Mouse (Mus musculus) neural tube, embryonic 12.5 days (tissue): Measurements from ENCODE around the gene Pim2. TPM values are rescaled to one million over a fixed set of nuclear protein-coding genes. Genes with fewer than 3 reads are reported as not detected.
"Not testable (repeated sequence)": the region's sequence is repeated elsewhere in the genome, so short reads cannot be mapped to it uniquely, and the experiment has no call there.

ENCODE experiments used
- ATAC-seq: fragments of 200-750 bp; cut with Nextera tagmentation; 2 replicates; pipeline ENCODE4 v1.8.0; 2017; ENCODE audit warnings: low read depth, mild to moderate bottlenecking, moderate TSS enrichment, moderate library complexity; ENCODE audit not compliant: low FRiP score
- H3K27ac ChIP-seq: fragments of 300-500 bp; sonication (generic); 2 replicates; pipeline ENCODE4 v1.5.1; 2016
- H3K27me3 ChIP-seq: fragments of 300-500 bp; sonication (generic); replicated peaks from 2 replicates; pipeline ENCODE4 v1.6.1; 2016; ENCODE audit warnings: mild to moderate bottlenecking
- H3K36me3 ChIP-seq: fragments of 300-500 bp; sonication (generic); 2 replicates; pipeline ENCODE4 v1.6.1; 2016; ENCODE audit warnings: mild to moderate bottlenecking
- H3K4me1 ChIP-seq: fragments of 300-500 bp; sonication (generic); 2 replicates; pipeline ENCODE4 v1.6.1; 2016
- H3K4me2 ChIP-seq: fragments of 300-500 bp; sonication (generic); replicated peaks from 2 replicates; pipeline ENCODE4 v1.6.1; 2016; ENCODE audit warnings: mild to moderate bottlenecking
- H3K4me3 ChIP-seq: fragments of 300-500 bp; sonication (generic); 2 replicates; pipeline ENCODE4 v1.5.1; 2016
- H3K9ac ChIP-seq: fragments of 300-500 bp; sonication (generic); 2 replicates; pipeline ENCODE4 v1.6.1; 2016; ENCODE audit warnings: mild to moderate bottlenecking
- H3K9me3 ChIP-seq: fragments of 300-500 bp; sonication (generic); 2 replicates; pipeline ENCODE4 v1.6.1; 2016; ENCODE audit warnings: mild to moderate bottlenecking
- WGBS: fragments of 180-500 bp; shearing (Covaris S2); methylation state at CpG from one replicate; pipeline ENCODE4 v1.1.7; 2016; 5-methylcytosine and 5-hydroxymethylcytosine counted together
- polyA plus RNA-seq: library from polyadenylated mRNA; unstranded; fragments of >200 nt; fragmentation: Nextera tagmentation; extraction: Ambion mirVana; gene quantifications from 2 replicates; pipeline ENCODE4 v1.2.1, GENCODE M21; 2016

Gene Pim2
- polyA plus RNA-seq, 1 experiment from 2014 or later = 12.8 TPM

DNA sequence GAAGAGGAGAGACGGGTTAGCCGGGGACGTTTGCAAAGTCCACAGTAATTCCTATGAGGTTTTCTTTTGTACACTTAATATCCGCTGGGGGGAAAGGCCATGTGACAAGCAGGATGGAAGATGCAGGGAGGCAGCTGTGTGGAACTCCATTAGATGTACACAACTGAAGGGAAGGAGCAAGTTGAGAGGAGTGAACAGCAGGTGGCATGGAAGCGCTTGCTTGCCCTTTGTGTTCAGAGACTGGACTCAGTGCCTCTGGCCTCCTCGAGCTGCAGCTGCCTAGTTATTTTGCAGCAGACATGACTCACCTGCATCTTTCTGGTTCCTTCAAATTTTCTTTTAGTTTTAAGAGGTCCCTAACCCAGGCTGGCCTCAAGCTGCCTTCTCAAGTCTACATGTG lies 32.4 kb downstream of the Pim2 start:
- Histone ChIP-seq H3K36me3 (peaks cover 8% of the 10 kb centered on the region; the same call in 1 of the 2 replicates), H3K9ac (no peak overlapping the region), H3K27ac (no peak overlapping the region), H3K4me2 (no peak overlapping the region), H3K4me3 (no peak overlapping the region), H3K4me1 (no peaks in the 10 kb centered on the region), H3K9me3 (no peaks in the 10 kb centered on the region), H3K27me3 (no peaks in the 10 kb centered on the region)
- 59% methylated on average over 6 of the region's 6 CpGs for WGBS
- ATAC-seq = no peak

DNA sequence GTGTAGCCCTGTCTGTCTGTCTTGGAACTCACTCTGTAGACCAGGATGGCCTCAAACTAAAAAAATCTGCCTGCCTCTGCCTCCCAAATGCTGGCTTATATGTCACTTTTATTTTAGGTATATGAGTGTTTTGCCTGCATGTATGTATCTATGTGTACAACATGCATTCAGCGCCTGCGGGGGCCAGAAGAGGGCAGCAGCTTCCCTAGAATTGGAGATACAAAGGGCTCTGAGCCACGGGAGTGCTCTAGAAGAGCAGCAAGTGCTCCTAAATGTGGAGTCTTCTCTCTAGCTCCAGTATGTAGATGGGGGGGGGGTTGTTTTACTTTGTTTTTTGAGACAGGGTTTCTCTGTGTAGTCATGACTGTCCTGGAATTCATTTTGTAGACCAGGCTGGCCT lies 37.6 kb downstream of the Pim2 start:
- H3K4me3 ChIP-seq, H3K4me2 ChIP-seq, H3K27me3 ChIP-seq, H3K9ac ChIP-seq, H3K27ac ChIP-seq, ATAC-seq, H3K9me3 ChIP-seq, H3K4me1 ChIP-seq, H3K36me3 ChIP-seq: not testable (repeated sequence)
- WGBS = 41% methylated on average over 3 of the region's 3 CpGs

DNA sequence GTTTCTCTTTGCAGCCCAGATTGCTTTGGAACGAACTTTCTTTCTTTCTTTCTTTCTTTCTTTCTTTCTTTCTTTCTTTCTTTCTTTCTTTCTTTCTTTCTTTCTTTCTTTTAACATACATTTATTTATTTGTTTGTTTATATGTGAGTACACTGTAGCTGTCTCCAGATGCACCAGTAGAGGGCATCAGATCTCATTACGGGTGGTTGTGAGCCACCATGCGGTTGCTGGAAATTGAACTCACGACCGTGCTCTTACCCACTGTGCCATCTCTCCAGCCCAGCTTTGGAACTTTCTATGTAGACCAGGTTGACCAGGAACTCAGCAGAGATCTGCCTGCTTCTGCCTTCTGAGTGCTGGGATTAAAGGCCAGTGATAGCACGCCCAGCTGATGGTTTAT lies 39.9 kb downstream of the Pim2 start:
- H3K9ac ChIP-seq, H3K27ac ChIP-seq, H3K4me3 ChIP-seq, H3K9me3 ChIP-seq, ATAC-seq, H3K27me3 ChIP-seq, H3K36me3 ChIP-seq, H3K4me2 ChIP-seq, H3K4me1 ChIP-seq: not testable (repeated sequence)
- WGBS = 73% methylated on average over 6 of the region's 6 CpGs

DNA sequence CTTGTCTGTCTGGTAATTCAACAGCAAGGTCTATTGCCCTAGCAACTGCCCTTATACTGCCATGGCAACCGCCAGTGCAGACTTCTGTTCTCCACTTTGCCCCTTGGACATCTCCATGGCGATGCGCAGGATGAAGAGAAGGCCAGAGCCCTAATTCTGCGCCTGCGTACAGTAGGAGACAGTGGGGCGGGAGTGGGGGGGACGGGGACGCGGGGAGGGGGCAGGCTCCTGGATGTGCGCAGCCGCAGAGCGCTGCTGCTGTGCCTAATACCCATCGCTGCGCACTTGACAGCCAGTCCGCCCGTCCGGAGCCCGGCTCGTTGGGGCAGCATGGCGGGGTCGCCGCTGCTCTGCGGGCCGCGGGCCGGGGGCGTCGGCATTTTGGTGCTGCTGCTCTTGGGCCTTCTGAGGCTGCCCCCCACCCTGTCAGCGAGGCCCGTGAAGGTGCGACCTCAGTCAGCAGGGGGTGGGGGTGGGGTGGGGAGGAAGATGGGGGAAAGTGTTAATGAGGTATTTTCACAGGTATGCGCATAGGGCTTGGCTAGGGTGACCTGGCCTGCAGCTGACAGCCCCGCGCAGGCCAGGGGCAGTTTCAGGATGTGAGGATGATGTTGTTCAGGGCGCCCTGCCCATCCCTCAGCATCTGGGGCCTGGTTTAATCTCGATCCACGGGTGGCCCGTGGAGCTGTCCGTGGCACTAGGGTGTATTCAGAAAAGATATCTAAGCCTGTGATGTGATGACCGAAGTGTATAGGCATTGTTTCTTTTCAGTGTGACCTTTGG lies 41.7 kb downstream of the Pim2 start, which contains the start of gene Pcsk1n:
Gene Pcsk1n, plus strand, starts transcription at position 222 of the 783 bp plus-strand sequence.
- peak within 1 kb of the TSS; percentile 58 for H3K9ac ChIP-seq
- 21% methylated on average over 40 of the region's 40 CpGs for WGBS
- no peaks in the 10 kb centered on the region; the same call in 1 of the 2 replicates for H3K36me3 ChIP-seq
- H3K4me1 ChIP-seq = peaks cover 6% of the 10 kb centered on the region
- peak within 1 kb of the TSS; percentile 40 for H3K4me3 ChIP-seq
- H3K27ac ChIP-seq = 0 out of 2 replicates have a peak within 1 kb of the TSS, but pooled peaks have one; percentile 46
- H3K27me3 ChIP-seq = peaks cover 14% of the 10 kb centered on the region
- no peaks in the 10 kb centered on the region for H3K9me3 ChIP-seq
- ATAC-seq = peak; percentile 88
- H3K4me2 ChIP-seq = peak within 1 kb of the TSS; percentile 62

DNA sequence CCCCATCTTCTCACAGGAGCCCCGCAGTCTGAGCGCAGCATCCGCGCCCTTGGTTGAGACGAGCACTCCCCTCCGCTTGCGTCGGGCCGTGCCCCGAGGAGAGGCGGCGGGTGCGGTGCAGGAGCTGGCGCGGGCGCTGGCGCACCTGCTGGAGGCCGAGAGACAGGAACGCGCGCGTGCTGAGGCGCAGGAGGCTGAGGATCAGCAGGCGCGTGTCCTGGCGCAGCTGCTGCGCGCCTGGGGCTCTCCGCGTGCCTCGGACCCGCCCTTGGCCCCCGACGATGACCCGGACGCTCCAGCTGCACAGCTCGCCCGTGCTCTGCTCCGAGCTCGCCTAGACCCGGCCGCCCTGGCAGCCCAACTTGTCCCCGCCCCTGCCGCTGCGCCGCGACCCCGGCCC lies 44.0 kb downstream of the Pim2 start:
- no peak for ATAC-seq
- H3K9me3 ChIP-seq = no peaks in the 10 kb centered on the region
- peaks cover 27% of the 10 kb centered on the region for H3K27me3 ChIP-seq
- H3K27ac ChIP-seq = no peak overlapping the region
- H3K4me1 ChIP-seq = peaks cover 6% of the 10 kb centered on the region
- H3K4me2 ChIP-seq = peak overlapping the region; percentile 62
- peak overlapping the region; percentile 49 for H3K9ac ChIP-seq
- WGBS = 14% methylated on average over 42 of the region's 48 CpGs
- no peaks in the 10 kb centered on the region; the same call in 1 of the 2 replicates for H3K36me3 ChIP-seq
- H3K4me3 ChIP-seq = peak overlapping the region; percentile 34

DNA sequence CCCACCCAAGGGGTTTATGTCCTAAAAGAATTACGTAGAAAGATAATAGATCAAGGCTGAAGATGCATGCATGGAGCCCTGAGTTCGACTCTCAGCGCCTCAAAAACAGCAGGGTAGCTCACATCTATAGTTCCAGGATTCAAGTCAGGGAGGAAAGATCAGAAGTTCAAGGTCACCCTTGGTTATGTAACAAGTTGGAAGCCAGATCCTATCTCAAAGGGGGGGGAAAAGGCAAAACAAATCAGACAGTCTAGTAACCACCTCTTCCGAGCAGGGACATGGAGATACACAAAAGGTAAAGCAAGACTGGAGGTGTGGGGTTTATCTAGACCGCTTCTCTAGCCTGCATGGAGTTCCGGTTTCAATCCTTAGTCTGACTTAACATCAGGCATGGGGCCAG lies 48.2 kb downstream of the Pim2 start:
- Histone ChIP-seq H3K27ac (no peak overlapping the region), H3K4me3 (no peak overlapping the region), H3K27me3 (peaks cover 36% of the 10 kb centered on the region), H3K4me2 (no peak overlapping the region), H3K4me1 (peaks cover 6% of the 10 kb centered on the region), H3K9ac (no peak overlapping the region), H3K36me3 (peaks cover 2% of the 10 kb centered on the region), H3K9me3 (no peaks in the 10 kb centered on the region)
- WGBS = 71% methylated on average over 6 of the region's 6 CpGs
- no peak for ATAC-seq

DNA sequence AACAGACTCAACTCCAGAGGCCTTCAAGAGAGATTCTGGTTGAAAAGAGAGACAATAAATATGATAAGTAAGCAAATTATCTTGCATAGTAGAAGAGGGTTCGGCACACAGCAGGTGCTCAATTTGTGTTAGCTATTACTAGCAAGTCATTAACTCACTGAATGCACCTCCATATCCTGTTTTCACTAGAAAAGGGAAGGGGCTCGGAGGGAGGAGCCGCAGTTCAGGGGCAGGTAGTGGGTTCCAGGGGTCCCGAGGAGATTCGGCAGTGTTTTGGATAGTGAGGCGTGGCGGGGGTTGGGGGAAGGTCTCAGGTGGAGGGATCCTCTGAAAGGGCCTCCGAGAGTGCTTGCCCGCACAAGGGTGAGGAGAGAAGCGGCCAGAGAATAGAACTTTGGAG lies 49.1 kb downstream of the Pim2 start:
- Histone ChIP-seq H3K4me2 (no peak overlapping the region), H3K36me3 (peaks cover 7% of the 10 kb centered on the region), H3K27ac (no peak overlapping the region), H3K27me3 (peaks cover 33% of the 10 kb centered on the region), H3K9ac (no peak overlapping the region), H3K4me3 (no peak overlapping the region), H3K9me3 (no peaks in the 10 kb centered on the region), H3K4me1 (peaks cover 6% of the 10 kb centered on the region)
- ATAC-seq = no peak
- WGBS = 25% methylated on average over 10 of the region's 10 CpGs

DNA sequence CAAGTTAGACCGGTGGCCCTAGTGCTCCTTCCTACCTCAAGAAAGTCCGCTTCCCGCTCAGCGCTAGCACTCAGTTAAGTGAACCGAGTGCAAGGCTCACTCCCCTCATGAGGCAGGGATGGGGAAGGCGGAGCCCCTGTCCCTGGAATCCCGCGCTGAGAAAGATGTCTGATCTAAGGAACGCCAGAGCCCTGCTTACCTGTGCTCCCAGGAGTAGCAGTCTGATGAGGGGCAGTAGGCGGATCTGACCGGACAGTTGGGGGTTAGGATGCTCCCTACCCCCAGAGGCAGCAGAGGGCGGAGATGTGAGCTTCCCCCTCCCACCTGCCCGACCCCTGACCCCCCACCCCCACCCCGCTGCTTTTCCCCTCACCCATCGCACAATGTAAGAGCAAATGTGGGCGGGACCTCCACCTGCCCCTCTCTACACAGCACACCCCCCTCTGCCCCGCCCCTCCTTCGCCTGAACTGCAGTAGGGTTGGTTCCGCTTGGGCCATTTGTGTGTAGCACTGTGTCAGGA lies 50.3 kb downstream of the Pim2 start, which contains the start of gene Eras:
Gene Eras, minus strand, starts transcription at position 338 of the 521 bp plus-strand sequence.
- Histone ChIP-seq H3K4me1 (0 out of 2 replicates have a peak, but pooled peaks cover under 1% of the 10 kb centered on the region), H3K9me3 (no peaks in the 10 kb centered on the region), H3K4me2 (no peak within 1 kb of the TSS), H3K27me3 (peaks cover 26% of the 10 kb centered on the region), H3K4me3 (no peak within 1 kb of the TSS), H3K27ac (no peak within 1 kb of the TSS), H3K9ac (no peak within 1 kb of the TSS), H3K36me3 (peaks cover 11% of the 10 kb centered on the region)
- no peak; the same call in 1 of the 2 replicates for ATAC-seq
- 14% methylated on average over 19 of the region's 19 CpGs for WGBS

Other genes with a start within 250 kb of the Pim2 start
- gene Syp, start 239.8 kb upstream of the Pim2 start, polyA plus RNA-seq = 62.2 and 71.0 TPM in 2 replicates
- gene Prickle3, start 221.0 kb upstream of the Pim2 start, polyA plus RNA-seq = 2.4 and 3.0 TPM in 2 replicates
- gene Plp2, start 206.9 kb upstream of the Pim2 start, polyA plus RNA-seq = 31.2 and 34.6 TPM in 2 replicates
- 0.09 TPM in 1 of 2 replicates, not detected in the other for gene Magix, start 197.0 kb upstream of the Pim2 start, polyA plus RNA-seq
- 44.1 and 46.6 TPM in 2 replicates for gene Gpkow, start 181.1 kb upstream of the Pim2 start, polyA plus RNA-seq
- 26.2 and 27.8 TPM in 2 replicates for gene Wdr45, start 163.9 kb upstream of the Pim2 start, polyA plus RNA-seq
- not detected in 2 replicates for gene Gm45208, start 156.0 kb upstream of the Pim2 start, polyA plus RNA-seq
- gene Praf2, start 149.8 kb upstream of the Pim2 start, polyA plus RNA-seq = 89.2 and 93.6 TPM in 2 replicates
- 34.8 and 38.7 TPM in 2 replicates for gene Ccdc120, start 127.4 kb upstream of the Pim2 start, polyA plus RNA-seq
- gene Tfe3, start 115.7 kb upstream of the Pim2 start, polyA plus RNA-seq = 32.9 and 35.5 TPM in 2 replicates
- gene Gripap1, start 88.5 kb upstream of the Pim2 start, polyA plus RNA-seq = 73.3 and 81.4 TPM in 2 replicates
- gene Kcnd1, start 56.0 kb upstream of the Pim2 start, polyA plus RNA-seq = 1.5 and 2.3 TPM in 2 replicates
- 68.6 and 72.3 TPM in 2 replicates for gene Otud5, start 36.9 kb upstream of the Pim2 start, polyA plus RNA-seq
- 35.4 and 36.5 TPM in 2 replicates for gene Slc35a2, start 5.8 kb downstream of the Pim2 start, polyA plus RNA-seq
- 179 and 180 TPM in 2 replicates for gene Pqbp1, start 21.0 kb downstream of the Pim2 start, polyA plus RNA-seq
- gene Timm17b, start 21.1 kb downstream of the Pim2 start, polyA plus RNA-seq = 143 and 147 TPM in 2 replicates
- gene Gm10491, start 29.6 kb downstream of the Pim2 start, polyA plus RNA-seq = not detected in 2 replicates
- not detected in 2 replicates for gene Gm10490, start 31.3 kb downstream of the Pim2 start, polyA plus RNA-seq
- gene Pcsk1n, start 41.6 kb downstream of the Pim2 start, polyA plus RNA-seq = 137 and 142 TPM in 2 replicates
- not detected in 2 replicates for gene Eras, start 50.3 kb downstream of the Pim2 start, polyA plus RNA-seq
- 56.8 and 60.8 TPM in 2 replicates for gene Hdac6, start 69.6 kb downstream of the Pim2 start, polyA plus RNA-seq
- 1.2 and 1.5 TPM in 2 replicates for gene Gata1, start 99.8 kb downstream of the Pim2 start, polyA plus RNA-seq
- not detected in 2 replicates for gene Glod5, start 140.2 kb downstream of the Pim2 start, polyA plus RNA-seq
- 58.3 and 63.2 TPM in 2 replicates for gene Suv39h1, start 196.5 kb downstream of the Pim2 start, polyA plus RNA-seq
- 0.22 and 0.23 TPM in 2 replicates for gene Was, start 212.2 kb downstream of the Pim2 start, polyA plus RNA-seq